Mouse (Mus musculus) testis, adult 2 months (tissue): ENCODE measurements at regions not wholly inside any gene's neighbourhood (a gene's known extent, or its start where the extent isn't known, plus 50 kb on each side); places are given as distances from the start of the nearest gene placed in this dataset.

Source experiments
- H3K27ac ChIP-seq: fragments of 200-500 bp; 2 replicates; pipeline ENCODE4 v1.5.1; 2012; ENCODE audit warnings: low read depth, low read length; ENCODE audit not compliant: control insufficient read depth, insufficient read depth
- H3K27me3 ChIP-seq: fragments of 200-500 bp; 2 replicates; pipeline ENCODE4 v1.6.1; 2012; ENCODE audit warnings: mild to moderate bottlenecking, low read length, moderate library complexity; ENCODE audit not compliant: control insufficient read depth, insufficient read depth
- H3K36me3 ChIP-seq: fragments of 200-500 bp; 2 replicates; pipeline ENCODE4 v1.6.1; 2012; ENCODE audit warnings: mild to moderate bottlenecking, low read length; ENCODE audit not compliant: control insufficient read depth, insufficient read depth
- H3K4me1 ChIP-seq: fragments of 200-500 bp; 2 replicates; pipeline ENCODE4 v1.6.1; 2012; ENCODE audit warnings: low read length; ENCODE audit not compliant: control insufficient read depth, insufficient read depth
- H3K4me3 ChIP-seq: fragments of 200-500 bp; 2 replicates; pipeline ENCODE4 v1.5.1; 2012; ENCODE audit warnings: low read depth, mild to moderate bottlenecking, low read length, moderate library complexity, mixed read lengths; ENCODE audit not compliant: control insufficient read depth
- CTCF ChIP-seq: fragments of 200-500 bp; IDR thresholded peaks from 2 replicates; pipeline ENCODE4 v1.5.1; 2012; ENCODE audit warnings: low read depth, mild to moderate bottlenecking, inconsistent platforms, low read length, moderate library complexity; ENCODE audit not compliant: control insufficient read depth, insufficient read depth, insufficient replicate concordance
- POLR2A ChIP-seq: fragments of 200-500 bp; IDR thresholded peaks from 2 replicates; pipeline ENCODE4 v1.6.1; 2012; ENCODE audit warnings: low read depth, mild to moderate bottlenecking, inconsistent platforms, low read length, moderate library complexity; ENCODE audit not compliant: control insufficient read depth

DNA sequence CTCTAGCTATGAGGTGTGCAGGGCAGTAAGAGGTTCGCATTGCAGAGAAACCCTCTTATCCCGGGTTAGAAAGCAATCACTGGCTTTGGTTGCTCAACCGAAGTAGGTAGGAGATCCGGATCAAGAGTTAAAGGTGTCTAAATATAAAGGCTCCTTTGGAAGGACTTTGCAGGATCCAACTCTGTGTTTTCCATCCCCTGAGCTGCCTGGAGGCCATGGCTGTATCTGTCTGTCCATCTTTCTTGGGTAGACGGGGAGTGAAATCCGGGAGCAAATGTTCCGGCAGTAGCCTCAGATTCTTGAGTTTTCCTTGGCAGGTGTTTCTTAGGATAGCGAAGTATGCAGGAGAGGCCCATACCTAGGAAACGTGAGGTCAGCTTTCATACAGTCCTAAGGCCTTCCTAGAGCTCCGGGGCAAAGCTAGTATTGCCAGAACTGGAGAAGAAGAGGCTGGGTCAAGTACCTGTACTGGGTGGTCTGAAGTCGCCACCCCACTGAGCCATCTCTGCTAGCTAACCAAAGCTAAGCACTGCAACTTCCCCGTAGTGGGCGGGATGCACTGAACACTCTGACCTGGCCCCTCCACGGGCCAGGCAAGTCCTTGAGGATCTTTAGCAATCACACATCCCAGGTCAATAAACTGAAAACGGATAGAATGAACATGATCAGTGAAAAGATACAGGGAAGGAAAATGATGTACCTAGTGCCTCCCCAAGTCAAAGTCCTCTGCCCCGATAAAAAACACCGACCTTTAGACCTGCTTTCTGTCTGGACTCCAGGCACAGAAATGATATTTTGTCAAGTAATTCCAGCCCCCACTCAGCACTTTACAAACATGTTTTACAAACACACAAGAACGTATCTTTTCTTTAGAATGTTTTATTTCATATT, 160.5 kb upstream of the Cypt12 start:
- H3K27me3 ChIP-seq, result no peaks in the 10 kb centered on the region
- H3K4me3 ChIP-seq, result no peak overlapping the region
- TF ChIP-seq CTCF (no peak), POLR2A (no peak)
- H3K36me3 ChIP-seq, result no peaks in the 10 kb centered on the region
- H3K27ac ChIP-seq, result no peak overlapping the region
- peaks cover 19% of the 10 kb centered on the region for H3K4me1 ChIP-seq

GRCm38 (mm10) chr3:17788334-17788720, 159.9 kb upstream of the Cypt12 start:
- no peaks in the 10 kb centered on the region for H3K27me3 ChIP-seq
- no peak overlapping the region for H3K27ac ChIP-seq

DNA sequence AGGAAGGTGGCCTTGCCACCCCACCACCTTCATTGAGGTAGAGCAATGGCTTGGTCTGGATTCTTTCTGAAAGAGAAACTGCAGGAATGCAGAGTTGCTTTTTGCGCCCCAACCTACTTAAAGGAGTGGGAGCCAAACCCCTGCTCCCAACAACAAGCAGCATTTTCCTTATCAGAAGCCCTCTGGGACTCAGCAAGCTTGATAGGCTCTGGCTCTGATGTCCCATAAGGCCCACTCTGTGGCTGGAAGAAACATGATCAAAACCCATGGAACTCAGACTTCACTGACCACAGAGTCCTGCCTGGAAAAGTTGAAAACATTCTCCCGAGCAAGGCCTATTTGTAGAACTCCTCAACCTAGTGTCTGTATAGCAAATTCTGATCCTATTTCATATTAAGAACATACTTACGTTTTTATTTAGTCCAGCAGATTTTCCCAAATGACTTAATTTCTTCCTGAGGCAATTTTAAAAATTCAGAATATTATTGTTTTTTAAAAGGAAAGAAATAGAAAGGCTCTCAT, 159.4 kb upstream of the Cypt12 start:
- H3K27me3 ChIP-seq, result no peaks in the 10 kb centered on the region

More at GRCm38 (mm10) chr3:17788334-17788720, 159.9 kb upstream of the Cypt12 start:
- H3K4me3 ChIP-seq, result no peak overlapping the region
- no peaks in the 10 kb centered on the region for H3K36me3 ChIP-seq
- TF ChIP-seq POLR2A (no peak), CTCF (no peak)
- H3K4me1 ChIP-seq, result peaks cover 19% of the 10 kb centered on the region

GRCm38 (mm10) chr3:17789454-17790196, 158.6 kb upstream of the Cypt12 start:
- H3K4me1 ChIP-seq, result peaks cover 23% of the 10 kb centered on the region
- TF ChIP-seq CTCF, result no peak
- no peak for TF ChIP-seq POLR2A
- H3K27ac ChIP-seq, result no peak overlapping the region
- no peaks in the 10 kb centered on the region; the same call in 1 of the 2 replicates for H3K27me3 ChIP-seq
- H3K36me3 ChIP-seq, result no peaks in the 10 kb centered on the region
- no peak overlapping the region for H3K4me3 ChIP-seq

More for the DNA sequence above, 159.4 kb upstream of the Cypt12 start:
- Histone ChIP-seq H3K36me3 (no peaks in the 10 kb centered on the region), H3K27ac (no peak overlapping the region), H3K4me1 (peaks cover 19% of the 10 kb centered on the region), H3K4me3 (no peak overlapping the region)
- TF ChIP-seq POLR2A, result no peak
- no peak for TF ChIP-seq CTCF

- TF ChIP-seq POLR2A (no peak), CTCF (no peak)
- no peak overlapping the region for H3K27ac ChIP-seq
- H3K4me1 ChIP-seq, result peaks cover 19% of the 10 kb centered on the region
- no peaks in the 10 kb centered on the region; the same call in 1 of the 2 replicates for H3K27me3 ChIP-seq
- no peak overlapping the region for H3K4me3 ChIP-seq
- H3K36me3 ChIP-seq, result no peaks in the 10 kb centered on the region
These were observed 157.9 kb upstream of the Cypt12 start for GRCm38 (mm10) chr3:17790331-17790730.

DNA sequence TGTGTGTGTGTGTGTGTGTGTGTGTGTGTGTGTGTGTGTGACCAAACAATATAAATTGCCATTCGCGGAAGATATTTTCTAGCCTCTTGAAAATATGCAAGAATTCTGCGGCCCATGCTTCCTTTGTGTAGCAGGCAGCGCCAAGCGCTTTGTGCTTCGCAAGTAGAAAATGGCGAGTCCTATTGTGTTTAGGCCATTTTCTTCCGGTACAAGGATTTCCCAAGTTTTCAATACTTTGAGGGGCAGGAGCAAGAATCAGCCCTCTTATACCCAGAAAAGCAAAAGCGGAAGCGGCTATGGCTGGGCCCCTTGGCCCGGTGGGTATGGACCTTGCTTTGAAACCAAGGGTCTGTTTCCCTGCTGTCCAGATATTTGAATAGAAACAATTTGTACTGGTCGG, 157.4 kb upstream of the Cypt12 start:
- TF ChIP-seq POLR2A (no peak), CTCF (no peak)
- no peak overlapping the region for H3K27ac ChIP-seq
- H3K36me3 ChIP-seq, result no peaks in the 10 kb centered on the region
- H3K4me3 ChIP-seq, result no peak overlapping the region
- peaks cover under 1% of the 10 kb centered on the region; the same call in 1 of the 2 replicates for H3K27me3 ChIP-seq
- peaks cover 15% of the 10 kb centered on the region for H3K4me1 ChIP-seq
